22 mouse cellular contexts compared by ENCODE assay signal in the genomic region with DNA sequence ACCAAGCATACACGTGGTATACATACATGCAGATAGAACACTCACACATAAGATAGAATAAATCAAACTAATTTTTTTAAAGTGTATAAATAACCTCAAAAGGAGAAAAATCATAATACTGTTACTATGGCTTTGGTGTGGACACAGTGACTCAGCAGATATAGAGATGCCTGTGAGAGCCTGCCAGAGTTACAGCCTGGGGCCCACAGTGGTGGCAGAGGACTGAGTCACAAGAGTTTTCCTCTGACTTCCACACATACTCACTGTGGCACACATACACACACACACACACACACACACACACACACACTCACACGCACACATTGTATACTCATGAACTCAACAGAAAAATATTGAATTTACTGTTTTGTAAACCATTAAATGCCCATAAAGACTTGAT. TPM values are rescaled to one million over a fixed set of nuclear protein-coding genes. Genes with fewer than 3 reads are reported as not detected.
A peak's percentile ranks its signal among the peaks of the same experiment; 100 is the strongest.
DNase-seq lines count a peak whose midpoint lies in the region; ATAC-seq and TF ChIP-seq lines count a peak whose summit lies in the region.
"Had no signal": no experiment of that assay in that cellular context is flagged by ENCODE, and none has a peak within 500 bp of the region (broad histone marks: within the 10 kb centered on the region; RNA-seq: fewer than 3 reads in every experiment).

No protein-coding gene starts in this region.

- H3K9me3 ChIP-seq in lung, postnatal 0 days (ENCODE audit: low read length) = no peaks in the 10 kb centered on the region
- H3K9me3 ChIP-seq in stomach, embryonic 16.5 days (replicated peaks; ENCODE audit: control insufficient read depth, low read length) = no peaks in the 10 kb centered on the region
- H3K9me3 ChIP-seq: embryonic facial prominence, embryonic 12.5 days; heart, embryonic 12.5 days; hindbrain, embryonic 10.5 days; hindbrain, embryonic 15.5 days had no signal

- H3K36me3 ChIP-seq in lung, postnatal 0 days (ENCODE audit: insufficient read depth, low read length) = no peaks in the 10 kb centered on the region
- H3K36me3 ChIP-seq in stomach, embryonic 16.5 days (ENCODE audit: control insufficient read depth, insufficient read depth, low read length) = no peaks in the 10 kb centered on the region
- H3K36me3 ChIP-seq: embryonic facial prominence, embryonic 12.5 days; G1E; heart, embryonic 12.5 days; hindbrain, embryonic 10.5 days; hindbrain, embryonic 15.5 days had no signal

- H3K4me1 ChIP-seq in lung, postnatal 0 days (ENCODE audit: insufficient read depth, low read depth, low read length) = no peaks in the 10 kb centered on the region
- H3K4me1 ChIP-seq in embryonic fibroblast, embryonic 13.5 days (ENCODE audit: control insufficient read depth, insufficient read depth, low read length) = no peaks in the 10 kb centered on the region
- H3K4me1 ChIP-seq in stomach, embryonic 16.5 days (ENCODE audit: control insufficient read depth, insufficient read depth, low read length) = no peaks in the 10 kb centered on the region
- H3K4me1 ChIP-seq: embryonic facial prominence, embryonic 12.5 days; heart, embryonic 12.5 days had no signal

- no peaks in the 10 kb centered on the region for H3K27me3 ChIP-seq in lung, postnatal 0 days (replicated peaks; ENCODE audit: insufficient read depth, low read length)
- H3K27me3 ChIP-seq in stomach, embryonic 16.5 days (ENCODE audit: control insufficient read depth, insufficient read depth, low read length) = no peaks in the 10 kb centered on the region
- H3K27me3 ChIP-seq: embryonic facial prominence, embryonic 12.5 days; heart, embryonic 12.5 days; hindbrain, embryonic 15.5 days had no signal

- H3K9ac ChIP-seq in lung, postnatal 0 days (replicated peaks; ENCODE audit: low read depth) = no peak overlapping the region
- H3K9ac ChIP-seq in stomach, embryonic 16.5 days (ENCODE audit: low read length) = no peak overlapping the region
- H3K9ac ChIP-seq: embryonic facial prominence, embryonic 12.5 days; heart, embryonic 12.5 days; hindbrain, embryonic 15.5 days had no signal

- WGBS in lung, postnatal 0 days = 76% methylated on average over 2 of the region's 2 CpGs
- 82% methylated on average over 2 of the region's 2 CpGs for WGBS in stomach, embryonic 16.5 days

- DNase-seq in lung, postnatal 0 days (ENCODE audit: low spot score) = peak; percentile 13
- no peak for DNase-seq in lung, postnatal 25 days (ENCODE audit: low spot score)
- DNase-seq in 3T3-L1 (ENCODE audit: low read depth, low spot score) = peak; percentile 55
- no peak for DNase-seq in cerebellum, adult 9-11 months
- DNase-seq in cerebellum, adult 9-10 months = no peak
- no peak for DNase-seq in layer of hippocampus, adult 9-11 months
- DNase-seq: adrenal gland, postnatal 25 days; B cell, adult 2 months; cerebellum, adult 2 months; cerebellum, postnatal 25 days; gastrocnemius, adult 2 months; gastrocnemius, postnatal 25 days had no signal

- no peak for TF ChIP-seq CTCF in lung, postnatal 0 days (IDR thresholded peaks at IDR 0.05)
- TF ChIP-seq CTCF in embryonic fibroblast, embryonic 13.5 days (IDR thresholded peaks at IDR 0.05; ENCODE audit: borderline replicate concordance, insufficient read depth, low read length) = no peak

- TF ChIP-seq POLR2A in embryonic fibroblast, embryonic 13.5 days (IDR thresholded peaks at IDR 0.05; ENCODE audit: low read depth, low read length) = no peak

- no peak overlapping the region for H3K4me2 ChIP-seq in lung, postnatal 0 days (replicated peaks; ENCODE audit: low read depth, low read length)
- H3K4me2 ChIP-seq in stomach, embryonic 16.5 days (ENCODE audit: low read depth, low read length) = no peak overlapping the region
- H3K4me2 ChIP-seq: embryonic facial prominence, embryonic 12.5 days; heart, embryonic 12.5 days; hindbrain, embryonic 15.5 days had no signal

- H3K27ac ChIP-seq in lung, postnatal 0 days (ENCODE audit: low read length) = no peak overlapping the region
- H3K27ac ChIP-seq in embryonic fibroblast, embryonic 13.5 days (ENCODE audit: insufficient read depth, low read length) = peak overlapping the region; percentile 34; the same call in 1 of the 2 replicates
- H3K27ac ChIP-seq in stomach, embryonic 16.5 days (ENCODE audit: low read length) = no peak overlapping the region
- H3K27ac ChIP-seq: embryonic facial prominence, embryonic 12.5 days; gastrocnemius, adult 2 months; hindbrain, embryonic 10.5 days; hindbrain, embryonic 15.5 days had no signal

- no peak overlapping the region for H3K4me3 ChIP-seq in lung, postnatal 0 days (ENCODE audit: low read depth, low read length)
- H3K4me3 ChIP-seq in embryonic fibroblast, embryonic 13.5 days (ENCODE audit: insufficient read depth, low read length) = no peak overlapping the region
- no peak overlapping the region for H3K4me3 ChIP-seq in stomach, embryonic 16.5 days (replicated peaks; ENCODE audit: low read length)
- H3K4me3 ChIP-seq: embryonic facial prominence, embryonic 12.5 days; gastrocnemius, adult 2 months; heart, embryonic 12.5 days; hindbrain, embryonic 10.5 days; hindbrain, embryonic 15.5 days had no signal

- no peak for ATAC-seq in lung, postnatal 0 days
- peak; percentile 69; the same call in 1 of the 2 replicates for ATAC-seq in stomach, embryonic 16.5 days (ENCODE audit: insufficient read depth, low FRiP score)
- ATAC-seq: CD4-positive, CD25-positive, alpha-beta regulatory T cell, adult 4 months; forebrain, embryonic 14.5 days had no signal

- no peak for TF ChIP-seq EP300 in lung, postnatal 0 days (IDR thresholded peaks at IDR 0.05)

RNA-seq across cellular contexts. Expression of a gene that starts 17.9 kb away (rescaled TPM):
- polyA plus RNA-seq in lung, postnatal 0 days (2015; fragmentation: Nextera tagmentation; extraction: Ambion mirVana) = not detected in 2 replicates
- polyA plus RNA-seq in embryonic fibroblast, embryonic 13.5 days (2011; ENCODE audit: insufficient read length, low read depth, missing spikeins) = not detected in 2 replicates
- polyA plus RNA-seq in stomach, embryonic 16.5 days (2015; fragmentation: Nextera tagmentation; extraction: Ambion mirVana) = not detected in 2 replicates
- polyA plus RNA-seq: CD4-positive, CD25-positive, alpha-beta regulatory T cell, adult 4 months; embryonic facial prominence, embryonic 12.5 days; forebrain, embryonic 14.5 days; heart, embryonic 12.5 days; heart, embryonic 16.5 days; hindbrain, embryonic 10.5 days; hindbrain, embryonic 15.5 days had no signal

Comparison
In these comparisons a context has a peak if more than half of its experiments do, and no peak if none do; other contexts are left out.
1. DNase-seq: peak in lung, postnatal 0 days (single experiment) and 3T3-L1 (single experiment); none in lung, postnatal 25 days (single experiment), cerebellum, adult 9-11 months (single experiment), cerebellum, adult 9-10 months (single experiment) and layer of hippocampus, adult 9-11 months (single experiment).